In the genomic region with DNA sequence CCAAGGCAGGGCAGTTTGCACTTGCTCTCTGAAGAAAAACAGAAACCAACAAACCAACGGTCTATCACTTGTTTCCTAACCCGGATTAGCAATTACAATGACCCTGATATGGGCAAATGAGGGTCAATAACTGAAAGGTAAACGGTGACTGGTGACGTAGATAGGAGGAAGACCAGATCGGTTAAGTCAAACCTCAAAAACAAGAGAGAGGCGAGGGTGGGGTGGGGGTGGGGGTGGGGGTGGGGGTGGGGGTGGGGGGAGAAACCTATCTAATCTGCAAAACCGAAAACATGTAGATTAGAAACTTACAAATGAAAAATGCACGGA, we compare ENCODE assay signal across 13 mouse cellular contexts. TPM values are rescaled to one million over a fixed set of nuclear protein-coding genes. Genes with fewer than 3 reads are reported as not detected.
DNase-seq lines count a peak whose midpoint lies in the region; ATAC-seq and TF ChIP-seq lines count a peak whose summit lies in the region.
"Had no signal": no experiment of that assay in that cellular context is flagged by ENCODE, and none has a peak within 500 bp of the region (broad histone marks: within the 10 kb centered on the region; RNA-seq: fewer than 3 reads in every experiment).

No protein-coding gene starts in this region.

- peak overlapping the region; percentile 50 for H3K4me2 ChIP-seq in heart, embryonic 11.5 days
- peak overlapping the region; percentile 30; the same call in 1 of the 2 replicates for H3K4me2 ChIP-seq in stomach, embryonic 15.5 days
- no peak overlapping the region for H3K4me2 ChIP-seq in stomach, postnatal 0 days (replicated peaks; ENCODE audit: low read depth)
- peak overlapping the region; percentile 36; the same call in 1 of the 2 replicates for H3K4me2 ChIP-seq in intestine, embryonic 16.5 days (ENCODE audit: low read depth, low read length)
- H3K4me2 ChIP-seq in forebrain, embryonic 12.5 days, result no peak overlapping the region
- H3K4me2 ChIP-seq: forebrain, embryonic 15.5 days; hindbrain, embryonic 14.5 days; midbrain, embryonic 11.5 days had no signal

- H3K27ac ChIP-seq in heart, embryonic 11.5 days (ENCODE audit: low read depth, low read length), result peak overlapping the region; percentile 82
- H3K27ac ChIP-seq in stomach, embryonic 15.5 days, result no peak overlapping the region
- no peak overlapping the region for H3K27ac ChIP-seq in stomach, postnatal 0 days (replicated peaks)
- H3K27ac ChIP-seq in intestine, embryonic 16.5 days (ENCODE audit: low read length), result no peak overlapping the region
- peak overlapping the region; percentile 82 for H3K27ac ChIP-seq in small intestine, adult 2 months (ENCODE audit: insufficient read depth, low read depth, low read length)
- no peak overlapping the region for H3K27ac ChIP-seq in forebrain, embryonic 12.5 days
- H3K27ac ChIP-seq: forebrain, embryonic 15.5 days; hindbrain, embryonic 14.5 days had no signal

- peak overlapping the region; percentile 13; the same call in 1 of the 2 replicates for H3K9ac ChIP-seq in heart, embryonic 11.5 days (ENCODE audit: low read depth, low read length)
- no peak overlapping the region for H3K9ac ChIP-seq in stomach, embryonic 15.5 days
- no peak overlapping the region for H3K9ac ChIP-seq in stomach, postnatal 0 days (ENCODE audit: low read length)
- H3K9ac ChIP-seq in intestine, embryonic 16.5 days (ENCODE audit: low read depth, low read length), result no peak overlapping the region
- H3K9ac ChIP-seq in forebrain, embryonic 12.5 days, result no peak overlapping the region
- H3K9ac ChIP-seq: forebrain, embryonic 15.5 days; hindbrain, embryonic 14.5 days had no signal

- DNase-seq in heart, adult 18-20 months, result no peak
- no peak for DNase-seq in stomach, postnatal 0 days (ENCODE audit: low spot score)
- DNase-seq in cerebellum, postnatal 10 days, result no peak
- DNase-seq: gastrocnemius, adult 2 months; lung, adult 2 months had no signal

- H3K4me3 ChIP-seq in heart, embryonic 11.5 days (ENCODE audit: low read depth, low read length), result peak overlapping the region; percentile 22; the same call in 1 of the 2 replicates
- H3K4me3 ChIP-seq in stomach, embryonic 15.5 days (replicated peaks), result no peak overlapping the region
- no peak overlapping the region for H3K4me3 ChIP-seq in stomach, postnatal 0 days (ENCODE audit: low read depth, low read length)
- H3K4me3 ChIP-seq in intestine, embryonic 16.5 days (ENCODE audit: low read length), result no peak overlapping the region
- H3K4me3 ChIP-seq in small intestine, adult 2 months (ENCODE audit: low read depth, low read length), result peak overlapping the region; percentile 35
- H3K4me3 ChIP-seq in forebrain, embryonic 12.5 days (replicated peaks), result no peak overlapping the region
- H3K4me3 ChIP-seq: forebrain, embryonic 15.5 days had no signal

- H3K4me1 ChIP-seq in heart, embryonic 11.5 days (ENCODE audit: control insufficient read depth, insufficient read depth, low read length), result peaks cover 14% of the 10 kb centered on the region
- no peaks in the 10 kb centered on the region for H3K4me1 ChIP-seq in stomach, embryonic 15.5 days
- H3K4me1 ChIP-seq in stomach, postnatal 0 days (replicated peaks; ENCODE audit: control insufficient read depth, insufficient read depth), result 0 out of 2 replicates have a peak, but pooled peaks cover 2% of the 10 kb centered on the region
- peaks cover 13% of the 10 kb centered on the region; the same call in 1 of the 2 replicates for H3K4me1 ChIP-seq in intestine, embryonic 16.5 days (ENCODE audit: control insufficient read depth, insufficient read depth, low read length)
- peaks cover 27% of the 10 kb centered on the region; the same call in 1 of the 2 replicates for H3K4me1 ChIP-seq in small intestine, adult 2 months (ENCODE audit: control insufficient read depth, insufficient read depth, insufficient read length, low read length)
- no peaks in the 10 kb centered on the region for H3K4me1 ChIP-seq in forebrain, embryonic 12.5 days
- H3K4me1 ChIP-seq: forebrain, embryonic 15.5 days had no signal

- H3K36me3 ChIP-seq in heart, embryonic 11.5 days (ENCODE audit: control insufficient read depth, insufficient read depth, low read length), result no peaks in the 10 kb centered on the region
- H3K36me3 ChIP-seq in stomach, embryonic 15.5 days, result no peaks in the 10 kb centered on the region
- no peaks in the 10 kb centered on the region; the same call in 1 of the 2 replicates for H3K36me3 ChIP-seq in stomach, postnatal 0 days (ENCODE audit: control insufficient read depth, insufficient read depth, low read length)
- H3K36me3 ChIP-seq in intestine, embryonic 16.5 days (ENCODE audit: control insufficient read depth, insufficient read depth, low read length), result no peaks in the 10 kb centered on the region
- peaks cover 24% of the 10 kb centered on the region for H3K36me3 ChIP-seq in small intestine, adult 2 months (ENCODE audit: control insufficient read depth, insufficient read depth, low read length)
- H3K36me3 ChIP-seq in forebrain, embryonic 12.5 days (replicated peaks), result no peaks in the 10 kb centered on the region
- H3K36me3 ChIP-seq: forebrain, embryonic 15.5 days had no signal

- no peak for ATAC-seq in heart, embryonic 11.5 days (replicated peaks; ENCODE audit: insufficient number of reproducible peaks, low FRiP score, low TSS enrichment)
- ATAC-seq in stomach, embryonic 15.5 days (ENCODE audit: insufficient read depth, low FRiP score, low read depth), result no peak
- ATAC-seq in stomach, postnatal 0 days (ENCODE audit: low FRiP score, low TSS enrichment), result no peak
- ATAC-seq in intestine, embryonic 16.5 days, result no peak
- ATAC-seq in forebrain, embryonic 12.5 days (ENCODE audit: low FRiP score), result no peak
- ATAC-seq: forebrain, embryonic 15.5 days had no signal

- no peaks in the 10 kb centered on the region for H3K9me3 ChIP-seq in heart, embryonic 11.5 days (replicated peaks; ENCODE audit: control insufficient read depth, low read length)
- no peaks in the 10 kb centered on the region for H3K9me3 ChIP-seq in stomach, embryonic 15.5 days
- no peaks in the 10 kb centered on the region for H3K9me3 ChIP-seq in stomach, postnatal 0 days (ENCODE audit: control insufficient read depth, low read length)
- no peaks in the 10 kb centered on the region for H3K9me3 ChIP-seq in intestine, embryonic 16.5 days (ENCODE audit: control insufficient read depth, low read length)
- no peaks in the 10 kb centered on the region for H3K9me3 ChIP-seq in forebrain, embryonic 12.5 days
- H3K9me3 ChIP-seq: forebrain, embryonic 15.5 days had no signal

- H3K27me3 ChIP-seq in heart, embryonic 11.5 days (ENCODE audit: control insufficient read depth, insufficient read depth, low read length), result no peaks in the 10 kb centered on the region
- no peaks in the 10 kb centered on the region for H3K27me3 ChIP-seq in stomach, embryonic 15.5 days (replicated peaks)
- no peaks in the 10 kb centered on the region for H3K27me3 ChIP-seq in stomach, postnatal 0 days (ENCODE audit: control insufficient read depth, insufficient read depth, low read length)
- no peaks in the 10 kb centered on the region for H3K27me3 ChIP-seq in intestine, embryonic 16.5 days (replicated peaks; ENCODE audit: control insufficient read depth, insufficient read depth, low read length)
- no peaks in the 10 kb centered on the region for H3K27me3 ChIP-seq in small intestine, adult 2 months (ENCODE audit: control insufficient read depth, insufficient read depth, low read length)
- no peaks in the 10 kb centered on the region for H3K27me3 ChIP-seq in forebrain, embryonic 12.5 days
- H3K27me3 ChIP-seq: forebrain, embryonic 15.5 days had no signal

- no peak for TF ChIP-seq CTCF in stomach, postnatal 0 days (IDR thresholded peaks at IDR 0.05; ENCODE audit: low read depth)
- no peak for TF ChIP-seq CTCF in small intestine, adult 2 months (IDR thresholded peaks at IDR 0.05; ENCODE audit: extremely low read depth, insufficient read length, insufficient replicate concordance, low read depth, low read length)

- WGBS in heart, embryonic 11.5 days (ENCODE audit: insufficient replicate concordance), result 38% methylated on average over 8 of the region's 8 CpGs
- 52% methylated on average over 8 of the region's 8 CpGs for WGBS in stomach, embryonic 15.5 days
- WGBS in stomach, postnatal 0 days, result 61% methylated on average over 8 of the region's 8 CpGs
- 54% methylated on average over 8 of the region's 8 CpGs for WGBS in intestine, embryonic 16.5 days
- WGBS in small intestine, adult 2 months, result 19% methylated on average over 8 of the region's 8 CpGs
- WGBS in forebrain, embryonic 12.5 days, result 83% methylated on average over 8 of the region's 8 CpGs

- TF ChIP-seq EP300 in stomach, postnatal 0 days (optimal IDR thresholded peaks at IDR 0.05), result no peak

- TF ChIP-seq POLR2A in small intestine, adult 2 months (IDR thresholded peaks at IDR 0.05; ENCODE audit: low read depth, low read length), result no peak

RNA-seq across cellular contexts. Expression of gene Zc3hav1, which starts 11.8 kb away (rescaled TPM):
- polyA plus RNA-seq in heart, embryonic 11.5 days (2014; fragmentation: Nextera tagmentation; extraction: Ambion mirVana), result 8.0 and 11.3 TPM in 2 replicates
- total RNA-seq in heart, adult 18-20 months (2021), result 10 to 100 TPM; 16.2 to 18.9 TPM
- 10.2 and 12.1 TPM in 2 replicates for polyA plus RNA-seq in stomach, embryonic 15.5 days (2015; fragmentation: Nextera tagmentation; extraction: Ambion mirVana)
- 12.7 and 12.9 TPM in 2 replicates for polyA plus RNA-seq in stomach, postnatal 0 days (2015; fragmentation: Nextera tagmentation; extraction: Ambion mirVana)
- 15.5 and 16.5 TPM in 2 replicates for polyA plus RNA-seq in intestine, embryonic 16.5 days (2015; fragmentation: Nextera tagmentation; extraction: Ambion mirVana)
- 14.9 and 34.7 TPM in 2 replicates for polyA plus RNA-seq in small intestine, adult 2 months (2012; rRNA removed)
- polyA plus RNA-seq in forebrain, embryonic 12.5 days (2016; fragmentation: Nextera tagmentation; extraction: Ambion mirVana), result 1.4 and 1.7 TPM in 2 replicates

RNA-seq across cellular contexts. Expression of gene Ttc26, which starts 38.6 kb away (rescaled TPM):
- 3.3 and 3.6 TPM in 2 replicates for polyA plus RNA-seq in heart, embryonic 11.5 days (2014; fragmentation: Nextera tagmentation; extraction: Ambion mirVana)
- total RNA-seq in heart, adult 18-20 months (2021), result 1 to 10 TPM; 1.7 to 2.4 TPM
- 5.8 and 5.9 TPM in 2 replicates for polyA plus RNA-seq in stomach, embryonic 15.5 days (2015; fragmentation: Nextera tagmentation; extraction: Ambion mirVana)
- 1.5 TPM in 2 replicates for polyA plus RNA-seq in stomach, postnatal 0 days (2015; fragmentation: Nextera tagmentation; extraction: Ambion mirVana)
- 2.5 and 3.2 TPM in 2 replicates for polyA plus RNA-seq in intestine, embryonic 16.5 days (2015; fragmentation: Nextera tagmentation; extraction: Ambion mirVana)
- polyA plus RNA-seq in small intestine, adult 2 months (2012; rRNA removed), result 0.08 and 0.13 TPM in 2 replicates
- 12.7 TPM in 2 replicates for polyA plus RNA-seq in forebrain, embryonic 12.5 days (2016; fragmentation: Nextera tagmentation; extraction: Ambion mirVana)

RNA-seq across cellular contexts. Expression of gene Zc3hav1l, which starts 43.6 kb away (rescaled TPM):
- polyA plus RNA-seq in heart, embryonic 11.5 days (2014; fragmentation: Nextera tagmentation; extraction: Ambion mirVana), result 10.4 and 11.6 TPM in 2 replicates
- total RNA-seq in heart, adult 18-20 months (2021), result 1 to 10 TPM; 1.1 to 1.3 TPM
- 8.2 and 9.4 TPM in 2 replicates for polyA plus RNA-seq in stomach, embryonic 15.5 days (2015; fragmentation: Nextera tagmentation; extraction: Ambion mirVana)
- polyA plus RNA-seq in stomach, postnatal 0 days (2015; fragmentation: Nextera tagmentation; extraction: Ambion mirVana), result 2.1 and 2.3 TPM in 2 replicates
- polyA plus RNA-seq in intestine, embryonic 16.5 days (2015; fragmentation: Nextera tagmentation; extraction: Ambion mirVana), result 4.8 and 5.4 TPM in 2 replicates
- 0.80 and 1.3 TPM in 2 replicates for polyA plus RNA-seq in small intestine, adult 2 months (2012; rRNA removed)
- 12.6 and 17.3 TPM in 2 replicates for polyA plus RNA-seq in forebrain, embryonic 12.5 days (2016; fragmentation: Nextera tagmentation; extraction: Ambion mirVana)

Comparison
In these comparisons a context has a peak if more than half of its experiments do, and no peak if none do; other contexts are left out.
1. H3K4me2 ChIP-seq: peak in heart, embryonic 11.5 days (single experiment), stomach, embryonic 15.5 days (single experiment) and intestine, embryonic 16.5 days (single experiment); none in stomach, postnatal 0 days (single experiment) and forebrain, embryonic 12.5 days (single experiment).
2. H3K27ac ChIP-seq: peak in heart, embryonic 11.5 days (single experiment) and small intestine, adult 2 months (single experiment); none in stomach, embryonic 15.5 days (single experiment), stomach, postnatal 0 days (single experiment), intestine, embryonic 16.5 days (single experiment) and forebrain, embryonic 12.5 days (single experiment).
3. H3K4me3 ChIP-seq: peak in heart, embryonic 11.5 days (single experiment) and small intestine, adult 2 months (single experiment); none in stomach, embryonic 15.5 days (single experiment), stomach, postnatal 0 days (single experiment), intestine, embryonic 16.5 days (single experiment) and forebrain, embryonic 12.5 days (single experiment).